Mouse (Mus musculus) Patski (cell line): ENCODE measurements around the gene Fbp1. TPM values are rescaled to one million over a fixed set of nuclear protein-coding genes. Genes with fewer than 3 reads are reported as not detected.
"Not testable (repeated sequence)": the region's sequence is repeated elsewhere in the genome, so short reads cannot be mapped to it uniquely, and the experiment has no call there.

Source experiments
- ATAC-seq: fragments of 100-300 bp; one replicate; pipeline ENCODE4 v1.8.0; 2021
- CTCF ChIA-PET: fragments of 350-600 bp; sonication (Branson Sonifier 250); formaldehyde crosslinking; loops from one replicate; lab custom pipeline; 2022; ENCODE audit warnings: inconsistent platforms; lab: Charles Lee
- POLR2A ChIA-PET: fragments of 350-600 bp; sonication (Branson Sonifier 250); formaldehyde crosslinking; loops from one replicate; lab custom pipeline; 2022; ENCODE audit warnings: antibody characterized with exemption, inconsistent platforms; lab: Charles Lee
- DNase-seq: peaks from one replicate; pipeline ENCODE4 v3.0.0-alpha.2; 2011; ENCODE audit warnings: low read depth, low spot score
- H3K27me3 ChIP-seq: fragments of 371-371 bp; one replicate; pipeline ENCODE4 v1.5.1; 2021
- CTCF ChIP-seq: fragments of 100-300 bp; IDR thresholded peaks from one replicate; pipeline ENCODE4 v1.5.1; 2021
- in situ Hi-C: fragments of 300-500 bp; cut with MboI; formaldehyde crosslinking; loops from 3 replicates; pipeline ENCODE4 v1.11.1; 2018; ENCODE audit warnings: low pct_unique_long_range_greater_than_20kb, mixed read lengths
- polyA plus RNA-seq: library from polyadenylated mRNA; unstranded; gene quantifications from one replicate; pipeline ENCODE4 v1.2.3, GENCODE M21; 2021

Fbp1 gene
- not detected for polyA plus RNA-seq

DNA sequence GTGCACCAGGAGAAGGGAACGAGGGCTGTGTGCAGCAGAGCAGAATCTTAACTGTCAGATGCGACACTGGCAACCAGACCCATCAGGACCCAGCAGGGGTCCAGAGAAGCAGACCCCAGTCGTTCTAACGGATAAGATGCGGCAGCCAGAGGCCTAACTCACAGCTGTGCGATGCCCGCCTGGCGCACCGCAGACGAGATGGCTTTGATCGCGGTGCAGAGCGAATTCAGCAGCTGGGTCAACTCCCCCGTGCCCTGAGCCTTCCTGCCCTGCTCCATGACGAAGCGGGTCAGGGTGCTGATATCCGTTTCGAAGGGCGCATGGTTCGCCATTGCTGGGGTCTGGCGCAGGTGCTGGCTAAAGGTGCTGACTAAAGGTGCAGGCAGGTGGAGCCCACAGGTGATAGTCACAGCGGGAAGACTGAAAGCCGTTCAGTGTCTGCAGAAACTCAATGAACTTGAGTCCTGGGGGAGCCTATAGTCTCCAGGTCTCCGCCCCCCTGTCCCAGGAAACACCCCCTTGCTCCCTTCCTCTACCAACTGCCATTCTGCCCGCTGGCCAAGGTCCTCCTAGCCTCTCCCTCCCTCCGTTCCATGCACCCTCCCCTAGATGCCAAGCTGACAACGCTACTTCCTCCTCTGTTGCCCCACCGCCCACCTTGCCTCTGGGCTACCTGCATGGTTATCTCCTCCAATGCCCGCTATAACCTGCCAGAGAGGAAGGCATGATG lies at the start of gene Fbp1:
Gene Fbp1, minus strand, starts transcription at position 571 of the 730 bp plus-strand sequence.
- TF ChIP-seq CTCF = no peak
- in situ Hi-C loops = no loop called here

DNA sequence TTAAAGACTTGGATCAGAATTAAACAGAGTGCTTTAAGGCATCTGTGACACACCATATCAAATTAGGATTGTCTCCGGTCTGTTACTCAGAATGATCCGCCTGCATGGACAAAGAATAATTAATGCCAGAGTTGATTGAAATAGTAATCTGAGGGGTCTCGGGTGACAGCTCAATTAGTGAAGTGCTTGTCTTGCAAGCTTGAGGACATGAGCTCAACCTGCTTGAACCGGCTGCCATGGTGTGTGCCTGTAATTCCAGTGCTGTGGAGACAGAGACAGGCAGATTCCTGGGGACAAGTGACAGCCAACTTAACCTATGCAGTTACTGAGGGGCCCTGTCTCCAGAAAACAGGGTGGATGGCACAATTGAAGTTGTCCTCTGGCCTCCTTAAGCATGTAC lies 44.4 kb upstream of the Fbp1 start:
- no peak for DNase-seq
- in situ Hi-C loops = no loop called here
- no peak for TF ChIP-seq CTCF
- no peaks in the 10 kb centered on the region for H3K27me3 ChIP-seq
- ATAC-seq = no peak
- ChIA-PET CTCF (interaction anchor here (1.7 to 1.9 kb wide), 2 partner anchors 13 to 101 kb away, joined by 3 to 5 read pairs; no protein-coding TSS in a partner anchor), POLR2A (no interaction called here)

More for the DNA sequence above, at the start of gene Fbp1:
- DNase-seq = no peak
- ATAC-seq = no peak
- CTCF ChIA-PET = no interaction called here
- H3K27me3 ChIP-seq = peaks cover 9% of the 10 kb centered on the region
- POLR2A ChIA-PET = no interaction called here

GRCm38 (mm10) chr13:62929766-62930389 lies 41.8 kb upstream of the Fbp1 start:
- in situ Hi-C loops = loop anchor here (5.0 kb wide), 2 partner anchors 117 to 402 kb away; no protein-coding TSS in a partner anchor
- ChIA-PET POLR2A (interaction anchor here (0.6 kb wide), 1 partner anchor 344 kb away, joined by 5 read pairs; no protein-coding TSS in a partner anchor), CTCF (interaction anchor here (1.1 to 2.2 kb wide), 2 partner anchors 9 to 402 kb away, joined by 3 to 7 read pairs; no protein-coding TSS in a partner anchor)
- ATAC-seq = no peak
- no peak for TF ChIP-seq CTCF
- H3K27me3 ChIP-seq = no peaks in the 10 kb centered on the region
- DNase-seq = no peak

DNA sequence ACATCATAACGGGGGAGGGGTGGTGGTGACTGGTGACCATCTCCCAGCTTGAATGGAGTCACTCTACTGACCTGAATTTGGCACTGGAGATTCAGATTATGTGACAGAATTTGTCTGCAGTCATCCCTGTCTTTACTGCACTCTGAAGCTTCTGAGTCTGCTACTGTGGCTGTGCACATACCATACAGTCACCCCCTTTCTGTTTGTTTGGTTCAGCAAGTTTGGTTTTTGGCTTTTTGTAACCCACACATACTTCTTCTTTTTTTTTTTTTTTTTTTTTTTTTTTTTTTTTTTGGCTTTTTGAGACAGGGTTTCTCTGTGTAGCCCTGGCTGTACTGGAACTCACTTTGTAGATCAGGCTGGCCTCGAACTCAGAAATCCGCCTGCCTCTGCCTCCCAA lies 41.1 kb upstream of the Fbp1 start:
- CTCF ChIA-PET = interaction anchor here (1.1 to 4.1 kb wide), 3 partner anchors 9 to 407 kb away, joined by 3 to 26 read pairs (median 7); no protein-coding TSS in a partner anchor
- ATAC-seq, DNase-seq, H3K27me3 ChIP-seq: not testable (repeated sequence)
- in situ Hi-C loops = loop anchor here (5.0 kb wide), 2 partner anchors 118 to 403 kb away; no protein-coding TSS in a partner anchor
- POLR2A ChIA-PET = interaction anchor here (0.6 kb wide), 1 partner anchor 344 kb away, joined by 5 read pairs; no protein-coding TSS in a partner anchor

DNA sequence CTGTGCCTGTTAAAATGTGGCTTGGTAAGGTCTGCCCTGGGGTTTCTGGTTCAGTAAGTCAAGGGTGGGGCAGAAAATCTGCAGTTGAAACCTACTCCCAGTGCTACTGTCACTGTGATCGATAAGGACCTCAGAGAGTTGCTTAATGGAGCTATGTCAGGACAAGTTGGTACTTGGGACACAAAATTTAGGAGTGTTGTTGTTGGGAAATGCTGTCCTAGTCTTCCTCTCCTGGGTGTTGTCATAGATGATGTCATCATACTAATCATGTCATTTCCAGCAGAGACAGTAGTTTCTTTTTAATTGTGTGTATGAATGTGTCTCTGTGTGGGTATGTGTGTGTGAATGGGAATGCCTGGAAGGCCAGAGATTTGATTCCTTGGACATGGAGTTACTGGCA lies 39.4 kb upstream of the Fbp1 start:
- ChIA-PET CTCF (interaction anchor here (1.2 to 4.1 kb wide), 6 partner anchors 16 to 438 kb away, joined by 3 to 26 read pairs (median 7); no protein-coding TSS in a partner anchor), POLR2A (interaction anchor here (0.8 to 1.4 kb wide), 2 partner anchors 9 to 332 kb away, joined by 3 read pairs; no protein-coding TSS in a partner anchor)
- no peak for ATAC-seq
- in situ Hi-C loops = loop anchor here (5.0 kb wide), 2 partner anchors 120 to 405 kb away; no protein-coding TSS in a partner anchor
- DNase-seq = no peak
- H3K27me3 ChIP-seq = no peaks in the 10 kb centered on the region
- no peak for TF ChIP-seq CTCF

DNA sequence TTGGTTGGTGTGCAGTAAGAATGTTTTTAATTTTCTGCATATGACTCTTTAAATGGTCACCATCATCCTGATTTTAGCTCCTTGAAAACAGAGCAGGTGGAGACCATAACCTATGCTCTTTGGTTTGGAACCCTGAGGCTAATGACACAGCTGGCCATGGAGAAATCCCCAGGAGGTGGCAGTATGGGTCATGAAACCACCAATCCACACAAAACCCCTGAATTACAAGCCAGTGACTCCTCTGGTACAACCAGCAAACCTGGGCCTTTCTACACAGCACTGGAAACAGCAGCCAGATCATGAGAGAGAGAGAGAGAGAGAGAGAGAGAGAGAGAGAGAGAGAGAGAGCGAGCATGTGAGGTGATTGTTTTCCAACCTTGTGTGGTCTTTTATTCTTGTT lies 38.4 kb upstream of the Fbp1 start:
- CTCF ChIA-PET = interaction anchor here (0.6 to 4.1 kb wide), 20 partner anchors 12 to 448 kb away, joined by 3 to 54 read pairs (median 4); no protein-coding TSS in a partner anchor
- TF ChIP-seq CTCF = peak; percentile 84
- H3K27me3 ChIP-seq = no peaks in the 10 kb centered on the region
- POLR2A ChIA-PET = interaction anchor here (0.6 to 1.3 kb wide), 3 partner anchors 400 to 417 kb away, joined by 3 to 8 read pairs (median 4); no protein-coding TSS in a partner anchor
- in situ Hi-C loops = loop anchor here (5.0 kb wide), 2 partner anchors 121 to 406 kb away; no protein-coding TSS in a partner anchor
- ATAC-seq = peak; percentile 69
- peak; percentile 22 for DNase-seq

GRCm38 (mm10) chr13:62923182-62923581 lies 35.1 kb upstream of the Fbp1 start:
- ATAC-seq (no peak), DNase-seq (no peak)
- POLR2A ChIA-PET = interaction anchor here (0.5 kb wide), 1 partner anchor 18 kb away, joined by 3 read pairs; no protein-coding TSS in a partner anchor
- no peaks in the 10 kb centered on the region for H3K27me3 ChIP-seq
- CTCF ChIA-PET = no interaction called here
- in situ Hi-C loops = loop anchor here (25.0 kb wide), 1 partner anchor 1114 kb away; no protein-coding TSS in a partner anchor
- TF ChIP-seq CTCF = no peak

- no peak for TF ChIP-seq CTCF
- no peak for DNase-seq
- ATAC-seq = no peak
- ChIA-PET CTCF (interaction anchor here (0.7 kb wide), 2 partner anchors 410 to 434 kb away, joined by 3 to 4 read pairs; no protein-coding TSS in a partner anchor), POLR2A (interaction anchor here (0.7 kb wide), 1 partner anchor 361 kb away, joined by 5 read pairs; no protein-coding TSS in a partner anchor)
- H3K27me3 ChIP-seq = no peaks in the 10 kb centered on the region
- in situ Hi-C loops = loop anchor here (25.0 kb wide), 1 partner anchor 1115 kb away; no protein-coding TSS in a partner anchor
Observed at GRCm38 (mm10) chr13:62922645-62923044, 34.6 kb upstream of the Fbp1 start.

- H3K27me3 ChIP-seq = no peaks in the 10 kb centered on the region
- TF ChIP-seq CTCF = peak; percentile 94
- ChIA-PET POLR2A (no interaction called here), CTCF (interaction anchor here (0.6 to 2.8 kb wide), 15 partner anchors 9 to 480 kb away, joined by 3 to 22 read pairs (median 3); no protein-coding TSS in a partner anchor)
- DNase-seq (no peak), ATAC-seq (no peak)
- in situ Hi-C loops = loop anchor here (25.0 kb wide), 1 partner anchor 1118 kb away; no protein-coding TSS in a partner anchor
Observed at GRCm38 (mm10) chr13:62919647-62920341, 31.7 kb upstream of the Fbp1 start.
